Mouse (Mus musculus) cortical plate, adult 2 months (tissue): ENCODE data around the gene Dnajc13. TPM values are rescaled to one million over a fixed set of nuclear protein-coding genes. Genes with fewer than 3 reads are reported as not detected.

Experiments used
- H3K27ac ChIP-seq: fragments of 200-500 bp; 2 replicates; pipeline ENCODE4 v1.5.1; 2012; ENCODE audit warnings: low read length, control low read depth, inconsistent platforms; ENCODE audit not compliant: insufficient read depth
- H3K4me1 ChIP-seq: fragments of 200-500 bp; 2 replicates; pipeline ENCODE4 v1.6.1; 2011; ENCODE audit warnings: low read length; ENCODE audit not compliant: control insufficient read depth, insufficient read depth
- H3K4me3 ChIP-seq: fragments of 200-500 bp; 2 replicates; pipeline ENCODE4 v1.5.1; 2011; ENCODE audit warnings: mild to moderate bottlenecking, low read length, control low read depth; ENCODE audit not compliant: insufficient read depth
- CTCF ChIP-seq: fragments of 200-500 bp; IDR thresholded peaks from 2 replicates; pipeline ENCODE4 v1.5.1; 2011; ENCODE audit warnings: mild to moderate bottlenecking, control low read depth, low read length; ENCODE audit not compliant: insufficient read depth; ENCODE audit errors: extremely low read depth
- POLR2A ChIP-seq: fragments of 200-500 bp; IDR thresholded peaks from 2 replicates; pipeline ENCODE4 v1.6.1; 2011; ENCODE audit warnings: mild to moderate bottlenecking, low read length, control low read depth; ENCODE audit not compliant: insufficient read depth; ENCODE audit errors: extremely low read depth
- polyA plus RNA-seq: library from polyadenylated mRNA; depleted of rRNA; stranded (reverse); fragments of >200 nt; gene quantifications from 2 replicates; pipeline ENCODE4 v1.2.3, GENCODE M21; 2012

Dnajc13 gene
- polyA plus RNA-seq, 1 experiment: 62.9 TPM

DNA sequence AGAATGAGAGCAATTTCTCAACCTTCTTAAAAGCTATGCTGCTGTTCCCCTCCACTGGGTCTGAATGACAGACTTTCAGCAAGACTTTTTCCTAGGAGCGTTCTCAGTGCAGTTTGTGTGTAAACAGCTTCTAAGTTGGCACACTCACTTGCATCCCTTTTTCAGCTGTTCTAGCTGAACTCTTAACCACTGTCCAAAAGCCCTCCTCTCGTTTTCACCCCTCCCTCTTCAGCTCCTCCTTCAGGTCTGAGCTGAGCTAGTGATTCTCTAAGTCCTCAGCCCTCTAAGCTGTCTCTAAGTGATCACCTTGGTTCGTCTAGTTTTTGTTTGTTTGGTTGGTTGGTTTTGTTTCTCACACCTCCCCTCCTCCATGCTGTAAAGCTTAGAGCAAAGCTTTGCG, 2.4 kb downstream of the Dnajc13 start:
- TF ChIP-seq POLR2A: no peak
- no peak for TF ChIP-seq CTCF
- H3K4me3 ChIP-seq: no peak overlapping the region; the same call in 1 of the 2 replicates
- no peak overlapping the region for H3K27ac ChIP-seq
- peaks cover 10% of the 10 kb centered on the region; the same call in 1 of the 2 replicates for H3K4me1 ChIP-seq

DNA sequence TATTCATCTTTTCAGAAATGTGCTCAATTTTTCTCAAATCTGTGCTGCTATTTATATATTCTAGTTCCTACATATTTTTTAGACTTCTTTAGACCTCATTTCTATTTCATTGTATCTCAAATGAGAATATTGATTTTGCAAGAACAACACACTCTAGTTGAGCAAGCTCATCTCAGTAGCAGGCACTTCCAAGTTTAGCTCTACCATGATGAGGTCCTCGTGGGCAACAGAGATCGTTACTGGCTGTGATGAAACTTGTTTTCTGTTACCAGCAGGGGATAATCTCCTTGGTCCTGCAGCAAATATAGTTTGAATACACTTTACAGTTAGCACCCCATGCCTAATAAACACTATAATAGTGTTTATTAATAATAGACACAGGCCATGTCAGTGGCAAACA, 6.6 kb downstream of the Dnajc13 start:
- Histone ChIP-seq H3K4me3 (no peak overlapping the region), H3K4me1 (peaks cover 12% of the 10 kb centered on the region), H3K27ac (no peak overlapping the region)
- TF ChIP-seq POLR2A (no peak), CTCF (no peak)

DNA sequence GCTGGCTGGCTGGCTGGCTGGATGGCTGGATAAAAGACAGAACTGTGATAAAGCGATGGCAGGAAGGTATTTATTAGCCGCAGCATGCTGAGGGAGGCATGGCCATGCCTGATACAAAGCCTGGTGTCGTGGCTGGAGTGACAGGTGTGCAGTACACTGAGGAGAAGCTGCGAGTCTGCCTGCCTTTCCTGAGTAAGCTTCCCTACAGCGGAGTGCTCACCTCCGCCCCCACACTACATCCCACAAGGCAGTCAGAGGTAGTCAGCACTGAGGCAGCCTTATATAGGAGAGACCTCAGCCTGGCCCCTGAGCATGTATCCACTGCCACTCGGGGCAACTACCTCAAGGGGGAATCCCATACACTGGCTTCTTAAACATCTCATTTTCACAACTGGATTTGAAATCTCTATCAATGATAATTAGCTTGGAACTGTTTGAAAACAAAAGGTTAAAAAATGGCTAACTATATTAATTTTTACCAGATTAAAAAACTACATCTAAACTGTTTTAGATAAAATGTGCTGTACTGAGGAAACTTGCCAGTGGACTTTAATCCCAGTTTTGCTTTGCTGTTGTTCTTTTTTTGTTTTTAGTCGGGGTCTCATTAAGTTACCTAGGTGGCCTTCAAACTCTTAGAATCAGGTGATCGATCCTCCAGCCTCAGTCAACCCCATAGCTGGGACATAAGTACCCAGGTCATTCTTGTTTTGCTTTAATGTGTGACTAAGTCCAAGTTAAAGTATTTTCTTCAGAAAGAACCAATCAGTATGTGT, 8.1 kb downstream of the Dnajc13 start:
- no peak overlapping the region for H3K27ac ChIP-seq
- TF ChIP-seq POLR2A (no peak), CTCF (no peak)
- H3K4me3 ChIP-seq: no peak overlapping the region
- H3K4me1 ChIP-seq: peaks cover 7% of the 10 kb centered on the region

DNA sequence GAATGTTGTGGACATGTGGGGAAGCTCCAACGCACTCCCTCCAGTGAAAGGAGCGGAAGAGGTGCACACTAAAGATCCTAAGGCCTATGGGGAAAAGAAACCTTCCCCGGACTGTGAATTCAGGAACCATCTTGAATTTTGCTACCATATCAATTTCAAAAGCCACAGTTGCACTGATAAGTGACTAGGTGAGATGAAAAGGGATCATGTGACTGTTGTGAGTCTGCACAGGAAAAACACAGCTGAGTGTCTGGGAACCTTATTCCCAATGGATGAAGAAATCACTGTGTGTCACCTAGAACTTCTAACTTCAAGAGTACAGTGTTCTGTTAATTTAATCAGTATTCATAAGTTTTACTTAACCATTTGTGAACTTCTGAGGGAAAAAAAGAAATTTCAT, 10.1 kb downstream of the Dnajc13 start:
- H3K4me3 ChIP-seq: no peak overlapping the region
- H3K27ac ChIP-seq: no peak overlapping the region
- peaks cover 6% of the 10 kb centered on the region for H3K4me1 ChIP-seq
- TF ChIP-seq POLR2A (no peak), CTCF (no peak)

DNA sequence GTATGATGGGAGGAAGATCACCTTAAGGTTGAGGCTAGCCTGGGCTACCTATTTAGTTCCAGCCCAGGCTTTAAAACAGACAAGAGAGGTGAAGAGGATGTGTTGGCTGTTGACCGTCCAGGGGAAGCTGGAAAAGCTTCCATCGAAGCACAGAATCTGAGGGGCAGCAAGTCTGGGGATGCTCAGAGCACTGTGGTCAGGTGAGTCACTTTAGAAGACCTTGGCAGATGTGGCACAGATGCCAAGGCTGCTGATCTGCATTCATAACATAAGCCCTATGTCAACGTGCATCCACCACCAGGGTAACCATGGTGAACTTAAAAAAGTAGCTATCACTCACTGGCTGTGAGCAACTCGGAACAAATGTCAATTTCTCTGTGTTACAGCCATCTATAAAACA, 11.0 kb downstream of the Dnajc13 start:
- Histone ChIP-seq H3K27ac (no peak overlapping the region), H3K4me3 (no peak overlapping the region), H3K4me1 (peaks cover 6% of the 10 kb centered on the region)
- TF ChIP-seq CTCF: no peak
- TF ChIP-seq POLR2A: no peak

DNA sequence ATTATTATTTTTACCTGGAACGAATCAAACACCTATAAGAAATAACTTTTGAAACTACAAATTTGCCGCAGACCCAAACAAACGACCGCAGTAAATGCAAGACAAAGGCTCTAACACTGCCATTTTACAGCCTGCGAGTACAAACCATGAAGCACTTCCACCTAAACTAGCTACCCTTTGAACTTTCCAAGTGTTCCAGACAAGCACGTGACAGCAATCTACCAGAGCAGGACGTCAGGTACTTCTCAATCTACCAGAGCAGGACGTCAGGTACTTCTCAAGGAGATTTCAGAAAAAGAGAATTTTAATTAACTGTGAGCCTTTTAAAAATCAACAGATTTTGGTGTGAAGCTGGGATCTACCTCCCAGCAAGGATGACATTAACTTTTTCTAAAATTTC, 11.6 kb downstream of the Dnajc13 start:
- Histone ChIP-seq H3K27ac (no peak overlapping the region), H3K4me1 (peaks cover 4% of the 10 kb centered on the region), H3K4me3 (no peak overlapping the region)
- no peak for TF ChIP-seq CTCF

DNA sequence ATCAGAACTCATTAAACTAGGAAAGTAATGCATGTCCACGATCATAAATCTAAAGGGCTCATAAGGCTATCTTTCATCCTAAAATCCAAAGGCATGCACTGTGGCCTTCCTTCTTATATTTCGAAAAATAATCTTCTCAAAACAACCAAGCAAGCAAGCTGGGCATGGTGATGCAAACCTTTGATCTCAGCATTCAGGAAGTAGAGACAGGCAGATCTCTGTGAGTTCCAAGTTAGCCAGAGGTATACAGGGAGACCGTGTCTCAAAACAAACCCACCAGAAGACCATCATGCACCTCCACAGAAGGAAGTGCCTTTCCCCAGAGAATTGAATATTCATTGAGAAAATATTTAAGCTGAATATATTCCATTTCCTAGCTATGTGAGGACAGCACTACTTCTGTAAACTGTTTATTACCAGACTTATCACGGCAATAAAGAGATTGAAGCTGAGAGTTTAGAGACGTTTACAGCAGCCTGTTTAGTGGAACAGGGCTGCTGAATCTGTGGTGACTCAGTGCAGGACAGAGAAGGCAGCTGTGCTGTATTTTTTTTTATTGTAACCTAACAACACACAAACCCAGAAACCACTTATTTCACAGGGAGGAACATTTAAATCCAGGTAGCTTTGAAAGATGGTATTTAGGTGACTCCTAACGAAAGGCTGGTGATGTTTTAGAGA, 15.3 kb downstream of the Dnajc13 start:
- TF ChIP-seq CTCF (no peak), POLR2A (no peak)
- no peak overlapping the region for H3K4me3 ChIP-seq
- no peak overlapping the region for H3K27ac ChIP-seq
- peaks cover 3% of the 10 kb centered on the region for H3K4me1 ChIP-seq

DNA sequence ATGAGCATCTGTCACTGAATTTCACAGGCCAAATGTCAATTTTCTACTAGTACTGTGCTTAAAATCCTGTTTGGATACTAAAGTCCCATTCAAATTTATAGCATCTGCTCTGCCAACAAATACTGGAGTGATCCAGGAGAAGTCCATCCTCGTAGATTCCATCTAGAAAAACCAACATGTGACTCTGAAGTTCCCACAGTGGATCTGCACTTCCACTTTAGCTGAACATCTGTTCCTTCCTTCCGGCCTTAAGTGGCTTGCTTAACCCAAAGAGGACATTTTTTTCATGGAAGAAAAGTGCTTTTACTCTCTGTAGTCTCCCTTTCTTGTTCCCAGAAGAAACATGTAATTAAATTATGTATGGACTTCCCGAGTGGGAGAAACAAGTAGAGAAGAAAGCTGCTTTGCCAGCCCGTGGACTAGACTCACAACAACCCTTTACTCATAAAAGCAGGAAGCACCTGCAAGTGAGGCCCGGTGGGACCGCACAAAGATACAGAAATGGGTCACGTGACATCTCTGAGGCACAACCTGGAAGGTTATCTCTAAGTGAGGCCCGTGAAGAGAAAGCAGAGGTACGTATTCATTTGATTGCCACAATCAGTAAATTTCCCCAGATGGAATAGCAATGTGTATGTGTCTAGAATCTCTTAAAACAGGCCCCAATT, 18.8 kb downstream of the Dnajc13 start:
- peaks cover 1% of the 10 kb centered on the region; the same call in 1 of the 2 replicates for H3K4me1 ChIP-seq
- H3K27ac ChIP-seq: no peak overlapping the region; the same call in 1 of the 2 replicates
- no peak for TF ChIP-seq CTCF
- no peak for TF ChIP-seq POLR2A
- H3K4me3 ChIP-seq: no peak overlapping the region

DNA sequence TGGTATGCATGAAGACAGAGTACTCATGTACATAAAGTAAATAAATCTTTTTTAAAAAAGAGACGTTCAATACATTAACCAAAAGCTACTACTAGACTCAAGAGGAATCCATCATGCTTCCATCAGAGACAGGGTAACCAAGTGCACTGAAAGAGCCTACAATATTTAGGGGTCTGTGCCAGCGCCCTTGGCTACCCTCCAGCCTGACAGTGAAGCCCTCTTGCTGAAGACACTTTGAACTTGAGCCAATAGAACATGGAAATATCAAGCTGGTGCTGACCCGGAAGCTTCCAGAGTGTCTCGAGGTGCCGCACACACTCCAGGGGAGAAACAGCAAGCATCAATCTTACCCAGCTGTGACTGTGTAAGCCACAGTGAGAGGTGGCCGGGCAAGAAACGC, 22.6 kb downstream of the Dnajc13 start:
- no peak overlapping the region for H3K4me3 ChIP-seq
- H3K27ac ChIP-seq: no peak overlapping the region
- H3K4me1 ChIP-seq: no peaks in the 10 kb centered on the region
- TF ChIP-seq CTCF (no peak), POLR2A (no peak)
